Mouse (Mus musculus) midbrain, embryonic 10.5 days (tissue): ENCODE results near the gene Adora1. TPM values are rescaled to one million over a fixed set of nuclear protein-coding genes. Genes with fewer than 3 reads are reported as not detected.
A peak's percentile ranks its signal among the peaks of the same experiment; 100 is the strongest.

Experiments used
- DNase-seq: peaks from one replicate; pipeline ENCODE4 v3.0.0-alpha.2; 2017; ENCODE audit warnings: low spot score
- H3K27ac ChIP-seq: fragments of 300-500 bp; sonication (generic); replicated peaks from 2 replicates; pipeline ENCODE4 v1.5.1; 2016; ENCODE audit warnings: mild to moderate bottlenecking
- H3K27me3 ChIP-seq: fragments of 300-500 bp; sonication (generic); 2 replicates; pipeline ENCODE4 v1.6.1; 2016; ENCODE audit warnings: low read depth, mild to moderate bottlenecking; ENCODE audit not compliant: poor library complexity, severe bottlenecking
- H3K36me3 ChIP-seq: fragments of 300-500 bp; sonication (generic); 2 replicates; pipeline ENCODE4 v1.6.1; 2016; ENCODE audit warnings: mild to moderate bottlenecking, moderate library complexity
- H3K4me1 ChIP-seq: fragments of 300-500 bp; sonication (generic); 2 replicates; pipeline ENCODE4 v1.6.1; 2016
- H3K4me3 ChIP-seq: fragments of 300-500 bp; sonication (generic); 2 replicates; pipeline ENCODE4 v1.5.1; 2016; ENCODE audit warnings: mild to moderate bottlenecking, moderate library complexity
- H3K9me3 ChIP-seq: fragments of 300-500 bp; sonication (generic); replicated peaks from 2 replicates; pipeline ENCODE4 v1.6.1; 2016; ENCODE audit warnings: mild to moderate bottlenecking
- WGBS: fragments of 180-500 bp; shearing (Covaris S2); methylation state at CpG from one replicate; pipeline ENCODE4 v1.1.7; 2016; 5-methylcytosine and 5-hydroxymethylcytosine counted together
- polyA plus RNA-seq: library from polyadenylated mRNA; unstranded; fragments of >200 nt; fragmentation: Nextera tagmentation; extraction: Ambion mirVana; gene quantifications from 2 replicates; pipeline ENCODE4 v1.2.1, GENCODE M21; 2016

Adora1 gene
- polyA plus RNA-seq, 1 experiment from 2014 or later: 0.14 TPM

DNA sequence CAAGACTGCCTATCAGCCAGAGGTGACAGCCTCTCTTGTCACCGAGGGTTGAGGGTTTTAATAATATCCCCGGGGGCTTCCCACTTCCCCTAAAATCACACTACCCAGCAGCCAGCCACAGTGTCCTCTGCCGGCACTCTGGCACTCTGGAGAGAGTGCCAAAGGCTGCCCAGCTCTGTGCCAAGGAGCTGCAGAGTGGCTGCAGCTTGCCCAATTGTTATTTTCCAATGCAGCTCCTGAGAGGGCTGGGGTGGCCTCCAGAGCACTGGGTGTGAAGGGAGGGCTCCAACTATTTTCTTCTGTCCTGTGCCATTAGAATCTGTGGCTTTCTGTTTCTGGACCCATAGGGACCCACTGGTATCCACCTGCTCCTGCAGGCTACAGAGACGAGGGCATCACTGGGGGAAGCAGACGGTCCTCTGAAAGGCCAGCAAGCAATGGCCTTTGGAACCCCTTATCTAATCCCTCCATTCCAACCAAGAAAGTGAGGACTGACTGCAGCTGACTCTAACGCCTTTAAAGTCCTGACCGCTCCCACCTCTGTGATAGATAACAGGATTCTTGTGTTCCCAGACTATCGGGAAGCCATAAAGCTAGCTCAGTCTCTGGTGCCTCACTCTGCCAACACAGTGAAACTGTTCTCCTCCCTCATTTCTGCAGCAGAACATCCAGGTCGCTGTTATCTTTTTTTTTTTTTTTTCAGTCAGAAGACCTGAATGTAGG is 29.8 kb downstream of the Adora1 start:
- Histone ChIP-seq H3K4me3 (no peak overlapping the region), H3K9me3 (no peaks in the 10 kb centered on the region), H3K27ac (peak overlapping the region; percentile 33; the same call in 1 of the 2 replicates), H3K27me3 (0 out of 2 replicates have a peak, but pooled peaks cover 5% of the 10 kb centered on the region), H3K36me3 (no peaks in the 10 kb centered on the region), H3K4me1 (peaks cover 9% of the 10 kb centered on the region)
- no peak for DNase-seq
- WGBS: 76% methylated on average over 9 of the region's 9 CpGs

- no peaks in the 10 kb centered on the region for H3K27me3 ChIP-seq
- no peak overlapping the region for H3K4me3 ChIP-seq
- no peak overlapping the region for H3K27ac ChIP-seq
- 0 out of 2 replicates have a peak, but pooled peaks cover 4% of the 10 kb centered on the region for H3K4me1 ChIP-seq
- H3K9me3 ChIP-seq: no peaks in the 10 kb centered on the region
- WGBS: 91% methylated on average over 13 of the region's 13 CpGs
- DNase-seq: no peak
- no peaks in the 10 kb centered on the region for H3K36me3 ChIP-seq
Observed at GRCm38 (mm10) chr1:134204230-134204629, 31.0 kb downstream of the Adora1 start.

DNA sequence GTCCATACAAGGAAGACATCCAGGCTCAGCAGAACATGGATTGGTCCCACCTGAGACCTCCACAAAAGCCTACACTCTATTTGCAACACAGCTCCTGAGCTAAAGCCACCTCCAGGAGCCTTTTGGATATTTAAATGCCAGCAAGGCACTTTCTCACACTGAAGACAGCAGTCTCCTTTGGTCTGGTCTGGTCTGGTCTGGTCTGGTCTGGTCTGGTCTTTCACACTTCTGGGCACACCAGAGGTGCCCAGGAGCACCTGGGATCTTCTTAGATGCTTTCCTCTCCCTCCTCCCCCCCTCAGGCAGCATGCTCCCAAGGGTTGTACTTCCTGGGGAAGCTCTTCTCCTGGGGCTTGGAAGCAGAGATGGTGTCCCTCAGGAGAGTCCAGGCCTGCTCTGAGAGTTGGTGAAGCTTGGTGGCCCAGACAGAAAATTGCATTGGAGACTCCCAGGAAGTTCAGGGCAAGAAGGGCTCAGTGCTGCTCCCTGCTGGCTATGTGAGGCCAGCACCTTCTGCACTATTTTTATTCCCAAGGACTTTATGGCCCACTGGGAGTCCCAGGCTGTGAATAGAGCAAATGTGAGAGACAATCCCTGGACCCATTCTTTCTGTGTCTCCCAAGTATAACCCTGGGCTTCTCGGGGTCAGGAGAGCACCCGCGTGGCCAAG is 33.3 kb downstream of the Adora1 start:
- no peaks in the 10 kb centered on the region for H3K36me3 ChIP-seq
- H3K9me3 ChIP-seq: no peaks in the 10 kb centered on the region
- no peaks in the 10 kb centered on the region for H3K27me3 ChIP-seq
- peaks cover 12% of the 10 kb centered on the region; the same call in 1 of the 2 replicates for H3K4me1 ChIP-seq
- WGBS: 29% methylated on average over 3 of the region's 3 CpGs
- no peak overlapping the region for H3K27ac ChIP-seq
- no peak overlapping the region for H3K4me3 ChIP-seq
- peak; percentile 53 for DNase-seq

- Histone ChIP-seq H3K27me3 (no peaks in the 10 kb centered on the region), H3K27ac (no peak overlapping the region), H3K9me3 (no peaks in the 10 kb centered on the region), H3K4me3 (no peak overlapping the region), H3K36me3 (no peaks in the 10 kb centered on the region), H3K4me1 (peaks cover 11% of the 10 kb centered on the region; the same call in 1 of the 2 replicates)
- DNase-seq: no peak
- WGBS: 90% methylated on average over 6 of the region's 6 CpGs
Observed at GRCm38 (mm10) chr1:134200998-134201686, 34.1 kb downstream of the Adora1 start.

DNA sequence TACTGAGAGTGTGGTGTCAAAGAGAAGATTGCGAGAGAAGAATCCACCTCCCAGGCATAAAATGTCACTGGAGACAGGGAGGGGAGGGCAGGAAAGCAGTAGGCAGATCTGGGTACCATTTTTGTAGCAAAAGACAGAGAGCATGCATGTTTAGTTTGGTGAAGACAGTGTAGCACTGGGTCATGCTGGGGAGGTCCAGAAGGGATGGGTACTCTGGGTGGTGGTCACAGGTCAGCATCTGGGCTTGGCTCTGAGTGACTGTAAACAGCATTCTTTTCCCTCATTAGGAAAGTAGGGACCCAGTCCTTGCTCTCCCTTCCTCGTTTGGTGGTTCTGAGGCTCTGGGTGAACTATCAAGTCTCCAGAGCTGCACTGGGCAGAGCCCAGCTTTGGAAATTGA is 34.8 kb downstream of the Adora1 start:
- Histone ChIP-seq H3K27me3 (no peaks in the 10 kb centered on the region), H3K4me3 (no peak overlapping the region), H3K27ac (no peak overlapping the region), H3K4me1 (peaks cover 15% of the 10 kb centered on the region), H3K36me3 (no peaks in the 10 kb centered on the region), H3K9me3 (no peaks in the 10 kb centered on the region)
- DNase-seq: no peak
- 72% methylated on average over 2 of the region's 2 CpGs for WGBS

DNA sequence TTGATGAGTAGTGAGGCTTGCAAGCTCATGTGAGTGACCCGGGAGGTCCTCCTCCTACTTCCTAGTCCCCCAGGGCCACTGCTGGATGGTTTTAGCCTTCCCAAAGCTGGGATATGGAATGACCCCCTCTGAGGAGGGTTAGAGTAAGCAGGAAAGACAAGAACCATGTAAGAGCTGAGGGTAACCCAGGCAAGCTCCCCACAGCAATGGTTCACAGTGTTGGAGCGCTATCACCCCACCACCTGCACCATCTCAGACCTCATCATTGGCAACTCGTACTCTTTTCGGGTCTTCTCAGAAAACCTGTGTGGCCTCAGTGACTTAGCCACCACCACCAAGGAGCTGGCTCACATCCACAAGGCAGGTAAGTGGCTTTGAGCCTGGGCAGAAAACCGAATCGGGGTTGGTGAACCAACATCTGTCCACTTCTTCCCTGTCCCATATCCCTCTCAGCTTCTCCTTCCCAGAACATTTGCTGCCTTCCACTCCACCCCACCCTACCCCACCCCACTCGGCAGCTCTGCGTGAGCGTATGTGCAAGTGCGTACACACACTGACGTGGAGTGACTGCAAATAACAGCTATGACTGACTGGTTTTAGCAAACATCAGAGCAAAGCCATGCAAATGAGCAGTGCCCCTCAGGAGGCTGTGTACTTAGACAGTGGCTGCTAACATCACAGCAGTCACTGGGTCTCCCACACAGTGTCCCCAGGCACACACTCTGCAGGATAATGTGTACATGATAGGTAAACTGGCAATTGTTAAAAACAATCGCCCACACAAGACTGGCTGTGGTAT is 36.8 kb downstream of the Adora1 start:
- H3K36me3 ChIP-seq: no peaks in the 10 kb centered on the region
- H3K9me3 ChIP-seq: no peaks in the 10 kb centered on the region
- no peak for DNase-seq
- H3K27me3 ChIP-seq: no peaks in the 10 kb centered on the region
- 83% methylated on average over 12 of the region's 12 CpGs for WGBS
- H3K4me3 ChIP-seq: no peak overlapping the region
- no peak overlapping the region for H3K27ac ChIP-seq
- H3K4me1 ChIP-seq: peaks cover 32% of the 10 kb centered on the region

DNA sequence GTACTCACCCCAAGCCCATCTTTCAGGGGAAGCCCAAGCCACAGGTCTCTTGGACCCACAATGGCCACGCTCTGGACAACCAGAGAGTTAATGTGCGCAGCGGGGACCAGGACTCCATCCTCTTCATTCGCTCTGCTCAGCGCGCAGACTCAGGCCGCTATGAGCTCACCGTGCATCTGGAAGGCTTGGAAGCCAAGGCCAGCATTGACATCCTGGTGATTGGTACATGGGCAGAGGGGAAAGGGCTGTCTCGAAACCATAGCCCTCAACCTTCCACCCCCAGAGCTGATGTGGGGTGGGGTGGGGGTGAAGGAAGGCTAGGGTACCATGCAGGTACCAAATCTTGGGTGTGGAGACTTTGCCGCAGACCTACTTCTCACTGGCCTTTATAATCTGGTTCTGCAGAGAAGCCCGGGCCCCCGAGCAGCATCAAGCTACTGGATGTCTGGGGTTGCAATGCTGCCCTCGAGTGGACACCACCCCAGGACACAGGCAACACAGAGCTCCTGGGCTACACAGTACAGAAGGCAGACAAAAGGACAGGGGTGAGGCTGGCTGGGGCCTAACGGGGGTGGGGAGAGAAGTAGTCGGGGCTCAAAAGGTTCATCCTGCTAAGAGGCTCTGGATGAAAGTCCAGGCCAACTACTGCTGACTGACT is 37.8 kb downstream of the Adora1 start:
- no peaks in the 10 kb centered on the region for H3K36me3 ChIP-seq
- WGBS: 80% methylated on average over 15 of the region's 15 CpGs
- peak overlapping the region; percentile 23 for H3K27ac ChIP-seq
- no peaks in the 10 kb centered on the region for H3K9me3 ChIP-seq
- peaks cover 35% of the 10 kb centered on the region for H3K4me1 ChIP-seq
- no peak overlapping the region for H3K4me3 ChIP-seq
- no peaks in the 10 kb centered on the region for H3K27me3 ChIP-seq
- DNase-seq: no peak

DNA sequence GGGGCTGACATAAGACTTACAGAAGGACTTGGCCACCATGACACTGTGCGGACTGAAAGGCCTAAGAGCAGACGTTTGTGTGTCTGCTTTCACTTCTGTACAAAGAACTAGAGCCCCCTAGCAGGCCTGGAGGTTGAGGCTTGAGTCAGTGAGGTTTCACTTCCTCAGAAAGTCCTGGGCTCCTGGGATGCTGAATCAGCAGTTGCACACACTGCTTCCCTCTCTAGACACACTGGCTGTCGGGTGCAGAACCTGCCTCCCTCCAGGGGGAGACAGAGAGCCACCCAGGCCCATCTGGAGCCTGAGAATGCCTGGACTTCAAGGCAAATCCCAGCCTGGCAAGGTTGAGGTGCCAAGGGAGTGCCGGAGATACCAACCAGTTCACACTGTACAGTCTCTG is 38.8 kb downstream of the Adora1 start:
- no peaks in the 10 kb centered on the region for H3K36me3 ChIP-seq
- peak; percentile 12 for DNase-seq
- H3K4me1 ChIP-seq: peaks cover 35% of the 10 kb centered on the region

DNA sequence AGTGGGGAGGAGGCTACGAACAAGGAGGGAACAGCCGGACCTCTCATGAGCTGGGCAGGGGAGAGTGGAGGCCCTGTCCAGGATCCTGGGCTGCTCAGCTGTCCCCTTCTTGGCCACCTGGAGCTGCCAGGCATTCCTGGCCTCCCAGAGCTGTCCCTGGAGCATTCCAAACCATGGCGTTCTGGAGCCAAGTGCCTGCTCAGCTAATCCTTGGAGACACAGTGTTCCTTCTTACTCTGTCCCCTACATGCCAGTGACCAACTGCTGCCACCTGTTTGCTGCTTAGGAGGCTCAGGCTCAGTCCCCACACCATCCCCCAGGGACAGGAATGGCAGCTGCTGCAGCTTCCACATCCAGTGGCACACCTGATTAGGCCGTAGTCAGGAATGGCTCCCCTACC is 39.3 kb downstream of the Adora1 start:
- H3K36me3 ChIP-seq: no peaks in the 10 kb centered on the region
- H3K9me3 ChIP-seq: no peaks in the 10 kb centered on the region
- 0 out of 2 replicates have a peak, but pooled peaks cover 7% of the 10 kb centered on the region for H3K27me3 ChIP-seq
- H3K27ac ChIP-seq: 0 out of 2 replicates have a peak overlapping the region, but pooled peaks have one; percentile 13
- H3K4me3 ChIP-seq: no peak overlapping the region
- WGBS: 68% methylated on average over 4 of the region's 4 CpGs
- DNase-seq: no peak
- peaks cover 35% of the 10 kb centered on the region for H3K4me1 ChIP-seq

More for the DNA sequence above, 38.8 kb downstream of the Adora1 start:
- Histone ChIP-seq H3K27ac (no peak overlapping the region), H3K9me3 (no peaks in the 10 kb centered on the region), H3K4me3 (no peak overlapping the region), H3K27me3 (0 out of 2 replicates have a peak, but pooled peaks cover 4% of the 10 kb centered on the region)
- WGBS: 74% methylated on average over 4 of the region's 4 CpGs

DNA sequence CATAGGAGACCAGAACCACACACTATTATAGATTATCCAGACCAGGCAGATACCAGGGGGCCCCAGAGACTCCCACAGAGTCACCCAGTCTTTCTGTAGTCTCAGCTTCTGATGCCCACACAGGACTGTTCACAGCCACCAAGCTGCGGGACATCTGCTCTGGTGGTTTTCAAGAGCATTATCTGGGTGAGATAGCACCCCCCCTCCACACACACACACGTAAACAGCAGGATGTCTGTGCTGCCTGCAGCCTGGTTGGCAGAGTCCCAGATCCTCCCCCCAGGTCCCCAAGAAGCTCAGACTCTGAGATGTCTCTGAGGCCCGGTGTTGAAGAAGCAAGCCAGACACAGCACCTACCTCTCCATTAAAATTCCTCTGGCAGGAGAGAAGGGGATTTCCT is 39.7 kb downstream of the Adora1 start:
- Histone ChIP-seq H3K4me1 (peaks cover 35% of the 10 kb centered on the region), H3K36me3 (no peaks in the 10 kb centered on the region), H3K27ac (peak overlapping the region; percentile 13; the same call in 1 of the 2 replicates), H3K9me3 (no peaks in the 10 kb centered on the region), H3K27me3 (0 out of 2 replicates have a peak, but pooled peaks cover 7% of the 10 kb centered on the region), H3K4me3 (no peak overlapping the region)
- WGBS: 73% methylated on average over 3 of the region's 3 CpGs
- no peak for DNase-seq

DNA sequence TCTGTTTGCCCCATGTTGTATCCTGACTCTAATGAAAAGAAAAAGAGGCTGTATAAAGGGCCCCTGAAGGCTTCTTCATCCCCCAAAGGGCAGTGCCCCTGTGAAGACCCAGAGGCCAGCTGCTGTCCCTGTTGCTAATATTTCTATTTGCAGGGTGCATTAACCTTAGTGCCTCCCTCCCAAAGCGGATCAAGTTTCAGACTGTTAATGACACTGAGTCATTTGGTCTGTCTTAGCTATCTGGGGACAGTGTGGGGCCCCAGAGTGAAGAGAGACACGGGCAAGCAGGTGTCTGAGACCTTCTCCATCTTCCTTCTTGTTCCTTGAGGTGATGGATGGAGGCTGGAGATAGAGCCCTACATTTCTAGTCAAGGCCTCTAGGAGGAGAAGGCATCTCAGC is 40.1 kb downstream of the Adora1 start:
- H3K4me1 ChIP-seq: peaks cover 35% of the 10 kb centered on the region
- no peak for DNase-seq
- no peaks in the 10 kb centered on the region for H3K36me3 ChIP-seq
- H3K27ac ChIP-seq: 0 out of 2 replicates have a peak overlapping the region, but pooled peaks have one; percentile 6
- H3K4me3 ChIP-seq: no peak overlapping the region
- 0 out of 2 replicates have a peak, but pooled peaks cover 7% of the 10 kb centered on the region for H3K27me3 ChIP-seq
- WGBS: 65% methylated on average over 2 of the region's 2 CpGs
- no peaks in the 10 kb centered on the region for H3K9me3 ChIP-seq
